Mouse (Mus musculus) right cerebral cortex, postnatal 14 days (tissue): ENCODE measurements around the gene Lrsam1.
"Not testable (repeated sequence)": the region's sequence is repeated elsewhere in the genome, so short reads cannot be mapped to it uniquely, and the experiment has no call there.

Experiments
- DNase-seq: peaks from one replicate; pipeline ENCODE4 v3.0.0; 2022

The Lrsam1 gene

DNA sequence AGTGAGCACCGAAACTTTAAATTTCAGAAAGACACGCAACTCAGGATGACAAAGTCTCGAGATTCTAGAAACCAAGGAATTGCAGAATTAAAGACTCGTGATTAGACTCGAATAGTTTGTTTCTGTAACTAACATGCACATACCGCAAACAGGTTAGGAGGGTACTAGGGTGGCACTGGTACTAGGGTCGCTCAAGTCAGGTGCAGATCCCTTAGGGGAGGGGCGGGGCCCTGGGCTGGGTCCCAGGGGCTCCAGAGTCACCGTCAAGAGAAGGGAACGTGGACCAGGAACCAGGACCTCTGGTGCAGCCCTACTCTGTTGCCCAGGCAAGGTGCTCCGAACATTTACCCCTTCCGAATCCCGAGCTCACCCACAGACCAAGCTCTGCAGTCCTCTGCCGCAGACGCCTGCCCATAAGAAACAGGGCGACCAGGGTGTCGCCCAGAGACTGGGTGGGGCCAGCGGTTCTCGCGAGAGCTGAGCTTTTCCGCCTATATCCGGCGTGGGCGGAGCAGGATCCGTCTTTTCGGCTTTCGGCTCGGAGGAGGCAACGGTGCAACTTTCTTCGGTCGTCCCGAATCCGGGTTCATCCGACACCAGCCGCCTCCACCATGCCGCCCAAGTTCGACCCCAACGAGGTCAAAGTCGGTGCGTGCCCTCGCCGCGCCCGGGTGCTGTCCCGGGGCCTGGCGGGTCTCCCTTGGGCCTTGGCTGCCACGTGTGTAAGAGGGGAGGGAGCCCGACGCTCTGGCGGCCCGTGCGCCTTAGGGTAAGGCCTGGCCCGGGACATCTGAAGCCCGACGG lies at the start of gene Lrsam1, which contains the start of gene Rpl12:
Gene Lrsam1 (minus strand): TSS at position 423 of the 804 bp plus-strand sequence.
Gene Rpl12 (plus strand): TSS at position 368 of the 804 bp plus-strand sequence.
- peak; percentile 95 for DNase-seq

DNA sequence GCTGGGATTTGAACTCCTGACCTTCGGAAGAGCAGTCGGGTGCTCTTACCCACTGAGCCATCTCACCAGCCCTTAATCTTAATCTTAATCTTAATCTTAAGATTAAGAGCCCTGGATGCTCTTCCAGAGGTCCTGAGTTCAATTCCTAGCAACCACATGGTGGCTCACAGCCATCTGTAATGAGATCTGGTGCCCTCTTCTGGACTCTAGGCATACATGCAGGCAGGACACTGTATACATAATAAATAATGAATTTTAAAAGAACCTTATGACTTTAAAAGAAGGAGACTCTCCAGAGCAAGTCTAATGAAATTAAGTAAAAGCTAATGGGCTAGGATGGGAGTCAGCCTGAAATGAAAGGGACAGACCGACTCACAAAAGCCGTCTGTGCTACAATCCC lies 47.6 kb upstream of the Lrsam1 start:
- DNase-seq = not testable (repeated sequence)

DNA sequence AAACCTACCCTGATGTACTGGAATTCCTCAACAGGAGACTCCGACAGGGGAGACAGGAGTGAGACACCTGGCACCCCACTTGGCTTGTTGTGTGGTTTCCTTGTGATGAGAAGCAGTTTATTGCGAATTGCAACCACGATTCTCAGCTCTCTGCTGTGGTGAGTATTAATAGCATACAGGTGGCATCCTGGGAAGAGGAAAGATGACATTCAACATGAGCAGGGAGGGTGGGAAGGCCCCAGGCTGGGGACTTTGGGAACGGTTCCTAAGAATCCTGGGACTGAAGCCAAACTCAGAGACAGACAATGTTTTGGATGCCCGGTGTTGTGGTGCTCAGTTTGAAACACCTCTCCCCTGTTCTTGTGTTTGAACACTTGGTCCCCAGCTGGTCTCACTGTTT lies 43.6 kb upstream of the Lrsam1 start:
- no peak for DNase-seq

DNA sequence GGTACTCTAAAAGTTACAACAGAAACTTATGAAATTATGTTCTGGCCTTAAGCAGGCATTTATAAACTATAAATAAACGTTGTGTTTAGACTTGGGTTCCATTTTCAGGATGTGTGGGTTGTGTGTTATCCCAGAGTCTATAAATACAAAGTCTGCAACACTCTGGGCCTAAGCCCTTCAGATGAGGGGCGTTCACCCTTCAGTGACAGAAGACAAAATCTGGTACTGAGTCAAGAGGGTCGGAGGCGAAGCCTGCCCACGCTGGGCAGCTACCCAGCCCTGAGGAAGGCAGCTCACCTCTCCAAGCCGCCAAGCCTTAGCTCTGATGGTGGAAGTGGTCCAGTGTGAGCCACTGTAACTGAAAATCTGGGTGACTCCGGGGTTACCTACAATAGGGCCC lies 40.7 kb upstream of the Lrsam1 start:
- DNase-seq = no peak

DNA sequence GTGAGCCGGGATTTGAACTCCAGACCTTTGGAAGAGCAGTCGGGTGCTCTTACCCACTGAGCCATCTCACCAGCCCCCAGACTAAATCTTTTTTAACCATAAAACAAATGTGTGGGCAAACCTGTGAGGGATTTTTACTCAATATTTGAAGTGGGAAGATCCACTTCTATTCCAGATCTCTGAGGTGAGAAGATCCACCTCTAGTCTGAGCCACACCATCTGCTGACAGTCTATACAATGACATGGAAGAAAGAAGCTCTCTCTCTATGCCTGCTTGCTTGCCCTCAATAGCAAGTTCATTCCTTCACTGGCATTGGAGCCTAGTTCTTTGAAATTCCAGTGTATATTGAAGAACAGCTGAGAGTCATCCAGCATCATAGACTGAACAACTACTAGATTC lies 38.3 kb upstream of the Lrsam1 start:
- DNase-seq = no peak

DNA sequence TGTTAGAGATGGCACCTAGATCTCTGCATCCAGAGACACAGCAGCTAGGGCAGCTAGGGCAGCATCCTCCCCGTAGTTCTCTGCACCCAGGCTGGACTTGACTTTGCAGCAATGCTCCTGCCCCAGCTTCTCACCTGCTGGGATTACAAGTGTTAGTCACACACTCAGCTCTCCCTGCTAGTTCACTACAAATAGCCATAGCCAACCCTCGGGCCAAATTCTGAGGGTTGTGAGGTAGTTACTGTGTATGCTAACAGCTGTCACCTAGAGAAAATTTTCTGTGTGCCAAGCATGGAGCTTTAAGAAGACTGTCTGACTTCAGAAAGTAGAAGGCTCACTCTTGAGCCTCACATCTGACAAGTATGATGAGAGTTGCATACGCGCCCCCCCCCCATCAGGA lies 36.4 kb upstream of the Lrsam1 start:
- no peak for DNase-seq

DNA sequence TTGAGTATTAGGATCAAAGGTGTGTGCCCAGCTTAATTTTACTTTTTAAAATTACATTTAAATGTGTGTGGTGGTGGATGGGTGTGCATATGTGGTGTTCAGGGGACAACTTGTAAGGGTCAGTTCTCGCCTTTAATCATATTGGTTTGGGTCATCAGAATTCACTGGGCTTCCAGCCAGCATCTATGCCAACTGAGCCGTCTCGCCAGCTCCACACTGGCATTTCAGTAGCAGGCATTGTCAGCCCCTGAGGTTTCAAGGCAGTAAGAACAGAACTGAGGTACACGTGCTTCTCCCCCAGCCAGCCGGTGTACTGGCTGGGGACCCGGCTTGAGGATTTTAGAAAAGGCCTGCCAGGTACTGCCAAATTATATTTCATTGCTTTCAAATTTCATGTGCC lies 35.7 kb upstream of the Lrsam1 start:
- no peak for DNase-seq

DNA sequence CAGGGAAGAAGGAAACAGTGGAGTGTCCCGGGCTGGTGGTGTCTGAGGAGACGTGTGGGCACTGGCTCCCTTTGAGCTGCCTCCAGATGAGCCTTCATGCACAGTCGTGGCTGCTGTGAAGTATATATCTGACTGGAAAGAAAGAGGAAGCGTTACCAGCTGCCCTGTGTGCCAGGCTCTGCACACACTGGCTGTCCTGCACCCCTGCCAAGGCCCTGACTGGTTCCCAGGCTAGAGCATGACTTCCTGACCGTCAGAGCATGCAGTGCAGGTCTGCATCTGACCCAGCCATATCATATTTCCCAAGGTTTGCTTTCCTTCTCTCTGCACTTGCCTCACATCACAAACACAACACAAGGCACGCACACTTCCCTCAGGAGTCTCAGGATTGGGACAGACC lies 30.7 kb upstream of the Lrsam1 start:
- no peak for DNase-seq

DNA sequence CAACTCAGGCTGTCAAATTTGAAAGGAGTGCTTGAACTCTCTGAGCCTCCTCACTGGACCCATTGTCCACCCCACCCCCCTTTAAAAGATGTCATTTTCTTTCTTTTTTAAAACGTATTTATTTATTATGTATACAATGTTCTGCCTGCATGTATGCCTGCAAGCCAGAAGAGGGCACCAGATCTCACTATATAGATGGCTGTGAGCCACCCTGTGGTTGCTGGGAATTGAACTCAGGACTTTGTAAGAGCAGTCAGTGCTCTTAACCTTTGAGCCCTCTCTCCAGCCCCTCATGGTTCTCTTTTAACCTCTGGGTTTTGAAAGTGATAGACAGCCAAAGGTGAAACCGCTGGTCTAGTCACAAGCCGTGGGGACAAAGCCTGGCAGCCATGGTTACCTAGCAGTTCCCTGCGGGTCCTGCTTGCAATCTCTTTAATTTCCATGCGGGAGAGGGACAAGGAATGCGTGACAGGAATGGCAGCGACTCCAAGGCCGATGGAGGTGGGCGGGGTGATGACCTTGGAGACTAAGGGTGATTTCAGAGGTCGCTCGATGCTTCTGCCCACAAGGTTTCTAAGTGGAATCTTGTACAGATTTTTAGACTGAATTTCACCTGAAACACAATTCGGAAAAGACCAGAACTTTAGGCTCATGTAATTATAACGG lies 28.9 kb upstream of the Lrsam1 start:
- no peak for DNase-seq

DNA sequence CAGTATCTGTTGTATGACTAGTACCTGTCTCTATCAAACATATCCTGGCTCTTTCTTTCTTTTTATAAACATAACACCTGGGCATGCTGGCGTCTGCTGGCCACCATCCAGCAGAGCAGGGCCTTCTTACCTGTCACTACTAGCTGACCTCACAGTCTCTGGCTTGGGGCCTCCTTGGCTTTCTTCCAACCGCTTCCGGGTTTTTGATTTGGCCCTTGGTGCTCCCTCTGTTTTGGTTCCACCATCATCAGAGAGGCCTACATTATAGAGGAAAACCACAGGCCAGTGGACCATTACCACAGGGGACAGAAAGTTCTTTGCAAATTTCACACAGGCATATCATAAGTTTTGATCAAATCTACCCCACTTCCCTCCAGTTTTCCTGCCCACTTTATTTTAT lies 28.0 kb upstream of the Lrsam1 start:
- no peak for DNase-seq

DNA sequence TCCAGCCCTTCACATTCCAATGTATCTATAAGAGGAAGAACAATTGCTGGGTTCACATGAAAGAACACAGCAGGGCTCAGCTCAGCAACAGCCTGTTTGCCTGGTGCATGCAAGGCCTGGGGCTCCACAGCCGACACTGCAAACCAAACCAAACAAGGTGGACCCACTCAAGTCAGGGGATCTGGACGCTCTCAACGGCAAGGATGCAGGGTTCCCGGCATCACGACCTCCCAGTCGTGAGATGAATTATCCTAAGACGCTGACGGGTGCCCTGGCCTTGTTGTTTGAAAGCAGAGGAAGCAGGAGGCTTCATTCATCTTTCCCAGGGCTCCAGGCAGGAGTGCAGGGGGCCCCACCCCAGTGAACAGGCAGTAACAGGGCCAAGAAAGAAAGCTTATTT lies 24.4 kb upstream of the Lrsam1 start:
- no peak for DNase-seq

DNA sequence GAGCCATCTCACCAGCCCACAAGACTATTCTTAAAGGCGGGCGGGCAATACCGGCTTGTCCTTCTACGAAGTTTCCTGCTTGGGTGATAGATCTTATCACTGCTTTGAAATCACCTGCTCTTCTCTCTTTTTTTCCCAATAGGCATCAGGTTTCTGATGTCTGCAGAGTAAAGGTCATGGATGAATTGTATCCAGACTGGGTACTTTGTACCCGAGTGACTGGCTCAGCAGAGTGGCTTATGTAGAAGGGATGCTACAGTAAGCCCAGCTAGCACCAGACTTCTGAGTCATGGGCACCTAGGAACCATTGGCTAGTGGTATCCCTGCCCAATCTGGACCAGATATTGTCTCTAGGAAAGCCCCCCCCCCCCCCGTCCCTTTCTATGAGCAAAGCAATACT lies 22.2 kb upstream of the Lrsam1 start:
- no peak for DNase-seq

DNA sequence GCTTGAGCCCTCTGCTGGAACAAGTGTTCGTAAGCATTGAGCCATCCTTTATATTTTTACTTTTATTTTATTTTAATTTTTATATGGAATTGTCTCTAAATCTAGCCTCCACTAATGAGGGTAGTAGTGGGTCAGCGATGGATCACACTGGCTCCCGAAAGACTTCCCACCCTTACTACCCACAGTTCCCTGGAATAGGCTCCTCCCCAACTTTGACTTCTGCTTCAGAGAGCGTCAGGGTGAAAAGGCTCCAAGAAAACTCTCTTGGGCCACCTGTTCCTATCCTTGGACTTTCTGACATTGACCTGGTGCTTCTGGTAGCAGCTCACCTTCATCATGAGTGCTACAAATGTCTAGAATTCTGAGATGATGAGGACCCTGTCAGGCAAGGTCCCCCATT lies 21.3 kb upstream of the Lrsam1 start:
- DNase-seq = no peak

DNA sequence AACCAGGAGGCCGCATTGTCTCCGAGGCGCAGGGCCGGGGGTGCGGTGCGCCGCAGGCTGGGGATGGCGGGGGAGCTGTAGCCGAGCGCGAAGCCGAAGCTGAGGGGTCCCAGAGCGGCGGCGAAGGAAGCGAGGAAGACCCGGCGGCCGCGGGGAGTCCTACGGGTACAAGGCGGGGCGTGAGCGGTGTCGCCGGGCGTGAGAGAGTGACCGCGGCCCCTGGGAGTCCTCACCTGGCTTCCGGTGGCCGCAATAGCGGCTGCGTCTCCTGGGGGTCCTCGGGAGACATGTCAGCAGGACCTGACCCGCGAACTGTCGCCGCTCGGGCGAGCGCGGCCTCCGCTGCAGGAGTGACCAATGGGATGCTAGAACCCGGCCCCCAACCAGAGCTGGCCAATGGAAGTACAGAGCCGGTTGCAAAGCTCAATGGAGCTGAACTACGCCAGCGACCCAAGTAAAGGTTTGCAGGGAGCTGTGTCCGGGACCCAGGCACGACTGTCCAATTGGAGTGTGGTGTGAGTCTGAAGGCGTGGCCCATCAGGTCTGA lies 20.4 kb upstream of the Lrsam1 start, which contains the start of gene Slc2a8:
Gene Slc2a8 (minus strand): TSS at position 359 of the 547 bp plus-strand sequence.
- peak; percentile 85 for DNase-seq

DNA sequence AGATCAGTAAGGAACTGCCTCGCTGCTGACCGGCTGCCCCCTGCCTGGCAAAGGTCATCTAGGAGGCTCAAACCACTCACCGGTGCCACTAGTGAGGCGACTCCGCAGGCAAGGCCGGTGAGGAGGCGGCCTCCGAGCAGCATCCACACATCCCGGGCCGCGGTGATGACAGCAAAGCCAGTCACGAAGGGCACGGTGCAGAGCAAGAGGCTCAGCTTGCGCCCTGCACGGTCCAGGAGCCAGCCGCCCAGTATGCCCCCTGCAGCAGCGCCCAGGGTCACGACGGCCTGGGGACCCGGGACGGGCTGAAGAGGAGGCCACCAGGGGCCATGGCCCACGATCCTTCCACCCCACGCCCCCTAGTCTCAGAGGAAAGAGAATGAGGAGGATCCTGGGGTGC lies 19.9 kb upstream of the Lrsam1 start:
- DNase-seq = no peak

DNA sequence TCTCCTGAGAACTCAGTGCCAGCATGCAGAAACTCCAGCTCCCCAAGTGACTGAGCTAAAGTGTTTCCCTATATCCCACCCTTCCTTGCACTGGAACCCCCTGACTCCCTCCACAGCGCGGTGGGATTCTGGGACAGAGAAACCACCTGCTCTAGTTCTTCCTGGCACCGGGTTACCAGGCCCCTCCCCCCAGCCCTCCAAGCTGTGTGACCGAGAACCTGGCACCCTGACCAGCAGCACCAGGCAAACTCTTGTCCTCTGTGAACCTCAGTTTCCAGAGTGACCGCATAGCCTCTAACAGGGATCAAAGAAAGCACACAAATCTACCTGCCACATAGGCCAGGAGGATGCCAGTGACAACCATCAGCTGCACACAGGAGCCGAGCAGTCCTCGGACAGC lies 18.3 kb upstream of the Lrsam1 start:
- DNase-seq = no peak

DNA sequence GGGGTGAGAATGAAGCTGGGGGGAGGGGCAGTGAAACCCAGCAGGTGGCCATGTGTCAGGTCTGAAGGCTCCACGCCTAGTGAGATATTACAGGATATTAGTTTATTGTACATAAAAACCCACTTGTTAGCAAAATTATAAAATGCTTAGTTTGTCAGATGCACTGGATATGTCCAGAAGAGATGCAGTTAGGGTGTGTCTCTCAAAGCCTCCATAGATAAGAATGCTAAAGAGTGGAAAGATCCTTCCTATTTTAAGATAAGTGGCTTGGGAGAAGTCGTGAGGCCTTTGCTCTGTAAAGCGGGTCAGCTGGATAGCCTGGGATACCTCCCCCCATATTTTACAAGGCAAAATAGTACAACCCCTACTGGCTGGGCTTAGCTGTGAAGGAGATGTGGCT lies 17.3 kb upstream of the Lrsam1 start:
- DNase-seq = no peak

DNA sequence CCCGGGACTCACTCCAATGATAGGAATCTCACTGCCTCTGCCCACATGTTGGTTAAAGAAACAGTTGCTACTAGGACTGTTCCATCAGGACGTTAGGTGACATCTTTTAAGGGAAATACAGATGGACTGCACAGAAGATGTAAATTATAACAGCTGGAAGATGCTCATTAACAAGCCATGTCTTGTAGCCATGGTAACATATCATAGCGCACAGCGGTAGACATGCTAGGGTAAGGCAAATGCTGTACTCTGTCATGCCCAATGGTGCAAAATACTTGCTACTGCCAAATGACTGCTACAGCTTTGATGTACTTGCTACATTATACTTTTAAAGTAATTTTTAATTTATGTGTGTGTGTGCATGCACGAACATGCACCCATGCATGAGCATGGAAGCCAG lies 15.7 kb upstream of the Lrsam1 start:
- no peak for DNase-seq

DNA sequence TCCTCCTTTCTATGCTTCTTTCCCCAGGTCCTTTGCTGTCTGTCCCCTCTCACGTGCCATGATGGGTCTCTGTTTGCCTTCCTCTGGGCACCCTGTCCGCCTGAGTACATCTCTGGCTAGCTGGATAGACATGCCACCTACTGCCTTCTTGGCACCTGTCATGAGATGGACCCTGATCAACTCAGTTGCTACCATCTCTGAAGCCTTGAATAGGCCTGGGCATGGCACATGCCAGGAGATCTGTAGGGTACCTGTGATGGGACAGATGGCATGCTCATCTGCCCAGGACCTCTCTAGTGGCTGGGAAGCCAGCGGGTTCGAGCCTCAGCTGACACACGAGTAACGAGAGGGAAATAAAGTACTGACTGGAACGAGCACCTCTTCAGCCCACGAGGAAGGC lies 12.8 kb upstream of the Lrsam1 start:
- no peak for DNase-seq

DNA sequence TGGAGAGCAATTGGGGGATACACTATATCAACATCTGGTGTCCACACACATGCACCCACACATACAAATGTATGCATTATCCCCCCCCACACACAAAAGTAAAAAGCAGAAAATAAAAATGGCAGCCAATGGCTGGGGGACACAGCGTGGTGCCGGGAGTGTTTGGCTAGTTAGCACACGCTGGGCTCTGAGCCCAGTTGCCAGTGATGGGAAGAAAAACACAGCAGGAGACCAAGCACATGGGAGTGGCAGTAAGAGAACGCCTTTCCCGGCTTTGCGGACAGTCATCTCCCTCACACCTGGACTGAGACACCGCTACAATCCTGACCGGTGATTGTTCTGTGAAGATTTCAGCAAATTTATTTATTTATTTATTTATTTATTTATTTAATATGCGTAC lies 9.8 kb upstream of the Lrsam1 start:
- DNase-seq = no peak

DNA sequence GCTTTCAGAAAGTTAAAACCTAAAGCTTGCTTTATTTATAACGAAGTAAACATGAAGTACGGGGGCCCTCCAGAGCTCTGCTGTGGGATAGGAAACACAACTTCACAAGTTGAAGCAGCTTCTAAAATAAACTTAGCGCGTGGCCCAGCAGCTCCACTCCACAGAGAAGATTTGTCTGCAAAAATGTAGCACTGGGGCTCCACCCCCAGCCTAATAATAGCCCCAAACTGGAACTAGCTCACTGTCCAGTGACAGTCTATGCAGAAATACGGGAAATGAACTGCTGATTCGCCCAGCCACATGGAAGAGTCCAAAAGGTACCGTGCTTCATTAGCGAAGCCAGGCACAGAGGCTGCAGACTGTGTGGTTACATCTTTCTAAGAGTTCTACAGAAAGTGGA lies 7.9 kb upstream of the Lrsam1 start:
- DNase-seq = no peak

DNA sequence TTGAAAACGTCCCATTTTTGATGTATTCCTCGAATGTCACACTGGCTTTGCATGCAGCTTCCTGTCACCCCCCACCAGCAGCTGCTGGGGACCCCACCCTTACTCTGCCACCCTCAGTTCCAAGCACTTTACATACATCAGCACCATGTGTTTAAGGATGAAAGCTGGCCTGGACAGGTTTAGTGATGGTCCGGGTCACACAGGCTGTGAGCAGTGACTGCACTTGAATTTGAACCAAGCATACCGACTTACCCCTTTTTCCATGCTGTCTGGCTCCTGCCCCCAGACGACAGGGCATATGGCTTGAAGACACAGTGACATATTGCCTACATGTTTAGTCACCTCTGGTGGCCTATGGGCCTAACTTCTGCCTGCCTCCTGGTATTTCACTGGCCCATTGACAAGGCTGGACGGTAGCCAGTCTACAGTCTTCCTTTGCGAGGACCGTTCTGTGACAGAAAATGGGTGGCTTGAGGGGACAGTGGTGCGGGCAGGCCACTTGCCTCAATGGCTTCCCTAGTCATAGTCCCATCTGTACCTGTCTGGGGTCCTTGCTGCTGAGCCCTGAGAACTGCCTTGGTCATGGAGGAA lies 6.7 kb upstream of the Lrsam1 start:
- no peak for DNase-seq

DNA sequence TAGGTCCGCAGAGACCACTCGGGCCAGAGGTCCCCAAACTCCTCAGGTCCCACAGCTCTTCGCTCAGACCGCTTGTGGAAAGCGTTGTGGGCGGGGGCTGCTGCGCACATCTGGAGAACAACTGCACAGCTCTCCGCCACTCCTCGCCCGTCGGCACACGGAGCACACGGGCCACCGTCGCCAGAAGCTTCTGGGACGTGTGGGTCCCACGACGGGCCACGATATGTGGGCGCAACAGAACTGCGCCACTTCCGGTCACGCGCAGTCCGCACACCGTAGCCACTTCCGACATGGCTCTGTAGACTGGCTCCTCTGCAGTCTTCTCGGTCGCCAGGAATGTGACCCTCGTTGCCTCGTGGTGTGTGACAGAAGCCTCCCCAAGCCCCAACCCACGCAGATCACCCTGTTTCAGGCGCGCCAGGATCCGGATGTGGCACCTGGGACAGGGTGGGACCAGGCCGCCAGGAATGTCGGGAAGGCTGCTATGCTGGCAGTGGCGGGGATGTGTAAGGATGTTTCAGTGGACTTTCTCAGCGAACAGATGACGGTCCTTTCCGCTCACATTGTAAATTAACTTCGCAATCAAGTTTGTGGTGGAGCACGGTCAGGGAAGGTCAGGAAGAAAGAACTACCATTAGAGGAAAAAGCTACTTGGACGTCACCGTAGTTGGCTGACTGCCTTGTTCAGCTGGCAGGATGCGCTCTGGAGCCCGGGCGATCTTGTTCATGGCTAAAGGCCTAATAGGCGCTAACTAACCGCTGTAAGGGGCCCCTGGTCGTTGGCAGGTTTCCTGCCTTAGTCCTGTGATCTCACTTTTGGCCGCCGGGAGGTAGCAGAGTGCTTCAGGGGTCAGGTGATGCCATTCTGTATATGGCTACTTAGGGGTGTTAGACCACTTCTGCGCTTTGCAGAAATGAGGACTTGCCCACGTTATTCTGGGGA lies 5.5 kb upstream of the Lrsam1 start:
- peak; percentile 86 for DNase-seq
